Mouse (Mus musculus): Measurements from ENCODE around the gene Kmt5b. TPM values are rescaled to one million over a fixed set of nuclear protein-coding genes. Genes with fewer than 3 reads are reported as not detected.

Kmt5b gene
- 103 to 126 TPM (median 109 TPM) in 3 replicates for total RNA-seq (2017)

- no peak for ATAC-seq (replicated peaks; ENCODE audit: insufficient number of reproducible peaks, low FRiP score, low TSS enrichment, poor library complexity, severe bottlenecking)
Observed at GRCm38 (mm10) chr19:3767276-3767780, at the start of gene Kmt5b. Gene Kmt5b, plus strand, starts transcription at chr19:3767421.

GRCm38 (mm10) chr19:3718481-3719361 is 48.5 kb upstream of the Kmt5b start:
- ATAC-seq (replicated peaks; ENCODE audit: insufficient number of reproducible peaks, low FRiP score, low TSS enrichment, poor library complexity, severe bottlenecking): peak; percentile 60

- ATAC-seq (replicated peaks; ENCODE audit: insufficient number of reproducible peaks, low FRiP score, low TSS enrichment, poor library complexity, severe bottlenecking): peak; percentile 37
Observed at GRCm38 (mm10) chr19:3719362-3719891, 47.8 kb upstream of the Kmt5b start.

- ATAC-seq (replicated peaks; ENCODE audit: insufficient number of reproducible peaks, low FRiP score, low TSS enrichment, poor library complexity, severe bottlenecking): 0 out of 2 replicates have a peak, but pooled peaks have one; percentile 12
Observed at GRCm38 (mm10) chr19:3723170-3723569, 44.1 kb upstream of the Kmt5b start.

- 0 out of 2 replicates have a peak, but pooled peaks have one; percentile 34 for ATAC-seq (replicated peaks; ENCODE audit: insufficient number of reproducible peaks, low FRiP score, low TSS enrichment, poor library complexity, severe bottlenecking)
Observed at GRCm38 (mm10) chr19:3723904-3724303, 43.3 kb upstream of the Kmt5b start.

GRCm38 (mm10) chr19:3724779-3725178 is 42.4 kb upstream of the Kmt5b start:
- no peak for ATAC-seq (replicated peaks; ENCODE audit: insufficient number of reproducible peaks, low FRiP score, low TSS enrichment, poor library complexity, severe bottlenecking)

- no peak for ATAC-seq (replicated peaks; ENCODE audit: insufficient number of reproducible peaks, low FRiP score, low TSS enrichment, poor library complexity, severe bottlenecking)
Observed at GRCm38 (mm10) chr19:3728901-3729300, 38.3 kb upstream of the Kmt5b start.

- no peak for ATAC-seq (replicated peaks; ENCODE audit: insufficient number of reproducible peaks, low FRiP score, low TSS enrichment, poor library complexity, severe bottlenecking)
Observed at GRCm38 (mm10) chr19:3730781-3731646, 36.2 kb upstream of the Kmt5b start.

- ATAC-seq (replicated peaks; ENCODE audit: insufficient number of reproducible peaks, low FRiP score, low TSS enrichment, poor library complexity, severe bottlenecking): no peak
Observed at GRCm38 (mm10) chr19:3736001-3736400, 31.2 kb upstream of the Kmt5b start.

GRCm38 (mm10) chr19:3739650-3740049 is 27.6 kb upstream of the Kmt5b start:
- no peak for ATAC-seq (replicated peaks; ENCODE audit: insufficient number of reproducible peaks, low FRiP score, low TSS enrichment, poor library complexity, severe bottlenecking)

- ATAC-seq (replicated peaks; ENCODE audit: insufficient number of reproducible peaks, low FRiP score, low TSS enrichment, poor library complexity, severe bottlenecking): no peak
Observed at GRCm38 (mm10) chr19:3742716-3743115, 24.5 kb upstream of the Kmt5b start.

- no peak for ATAC-seq (replicated peaks; ENCODE audit: insufficient number of reproducible peaks, low FRiP score, low TSS enrichment, poor library complexity, severe bottlenecking)
Observed at GRCm38 (mm10) chr19:3743362-3743761, 23.9 kb upstream of the Kmt5b start.

- ATAC-seq (replicated peaks; ENCODE audit: insufficient number of reproducible peaks, low FRiP score, low TSS enrichment, poor library complexity, severe bottlenecking): no peak
Observed at GRCm38 (mm10) chr19:3743851-3744512, 23.2 kb upstream of the Kmt5b start.

- peak; percentile 70; the same call in 1 of the 2 replicates for ATAC-seq (replicated peaks; ENCODE audit: insufficient number of reproducible peaks, low FRiP score, low TSS enrichment, poor library complexity, severe bottlenecking)
Observed at GRCm38 (mm10) chr19:3752621-3753239, 14.5 kb upstream of the Kmt5b start.

- no peak for ATAC-seq (replicated peaks; ENCODE audit: insufficient number of reproducible peaks, low FRiP score, low TSS enrichment, poor library complexity, severe bottlenecking)
Observed at GRCm38 (mm10) chr19:3753240-3753633, 14.0 kb upstream of the Kmt5b start.

- ATAC-seq (replicated peaks; ENCODE audit: insufficient number of reproducible peaks, low FRiP score, low TSS enrichment, poor library complexity, severe bottlenecking): peak; percentile 53; the same call in 1 of the 2 replicates
Observed at GRCm38 (mm10) chr19:3753738-3754137, 13.5 kb upstream of the Kmt5b start.

- no peak for ATAC-seq (replicated peaks; ENCODE audit: insufficient number of reproducible peaks, low FRiP score, low TSS enrichment, poor library complexity, severe bottlenecking)
Observed at GRCm38 (mm10) chr19:3757861-3758260, 9.4 kb upstream of the Kmt5b start.

- no peak for ATAC-seq (replicated peaks; ENCODE audit: insufficient number of reproducible peaks, low FRiP score, low TSS enrichment, poor library complexity, severe bottlenecking)
Observed at GRCm38 (mm10) chr19:3765221-3765820, 1.9 kb upstream of the Kmt5b start.

All from monocyte, adult 5-6 weeks (primary cell).